Mouse (Mus musculus): ENCODE data around the gene Serpinb8. TPM values are rescaled to one million over a fixed set of nuclear protein-coding genes. Genes with fewer than 3 reads are reported as not detected.

Serpinb8 gene
- total RNA-seq (2021) = 1 to 10 TPM; 2.6 to 3.2 TPM

DNA sequence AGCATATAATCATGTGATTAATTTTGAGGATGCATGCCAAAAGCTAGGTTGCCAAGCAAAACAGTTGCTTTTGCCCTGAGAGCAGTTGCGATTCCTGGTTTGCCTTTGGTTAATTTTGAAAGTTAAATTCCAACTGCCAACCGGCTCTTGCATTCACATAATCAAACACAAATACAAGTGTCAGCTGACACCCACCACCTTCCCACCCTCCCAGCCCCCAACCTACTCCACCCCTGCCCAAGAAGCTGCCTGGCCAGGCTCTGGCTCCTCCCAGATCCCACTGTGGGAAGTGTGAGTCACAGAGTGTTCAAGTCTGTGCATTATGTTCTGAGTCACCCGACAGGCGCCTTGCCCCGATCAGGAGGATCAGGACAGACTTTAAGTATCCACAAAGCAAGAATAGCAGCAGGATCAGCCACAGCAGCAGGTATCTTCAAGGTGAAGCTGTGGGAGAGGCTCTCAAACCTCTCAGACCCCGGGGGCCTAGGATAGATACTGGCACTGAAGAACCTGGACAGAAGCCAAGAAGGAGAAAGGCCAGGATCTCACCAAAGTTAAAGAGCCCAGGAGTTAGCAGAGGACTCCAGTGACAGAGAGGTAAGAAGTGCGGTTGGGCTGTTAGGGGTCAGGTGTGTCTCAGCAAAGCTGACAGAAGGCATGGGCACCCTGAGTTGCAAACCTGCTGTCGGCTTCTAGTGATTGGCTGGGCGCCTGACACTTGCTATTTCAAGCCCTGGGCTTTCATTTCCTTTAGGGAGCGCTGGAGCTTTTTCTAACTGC is at the start of gene Serpinb8:
Gene Serpinb8, plus strand, starts transcription at position 316 of the 780 bp plus-strand sequence.
- peak; percentile 42 for DNase-seq (ENCODE audit: low spot score)
- intact Hi-C loops (cut with DNase I) = no loop called here

DNA sequence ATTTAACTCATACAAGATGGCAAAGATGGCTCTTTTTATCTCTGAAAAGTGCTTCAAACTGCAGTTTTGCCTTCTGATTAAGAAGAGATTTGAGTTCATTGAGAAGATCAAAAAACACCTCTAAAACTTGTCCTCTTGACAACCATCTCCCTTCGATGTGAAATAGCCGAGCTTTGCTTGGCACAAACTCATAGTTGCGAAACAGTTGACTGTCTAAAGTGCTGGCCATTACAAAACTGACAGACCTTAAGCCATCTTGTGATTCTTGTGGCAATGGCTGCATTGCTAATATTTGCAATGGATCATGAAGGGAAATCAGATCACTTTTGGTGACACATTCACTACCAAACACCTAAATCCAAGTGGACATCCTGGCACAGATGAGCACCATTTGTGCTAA is 30.3 kb upstream of the Serpinb8 start:
- no peak for DNase-seq (ENCODE audit: low spot score)
- intact Hi-C loops (cut with DNase I) = no loop called here

DNA sequence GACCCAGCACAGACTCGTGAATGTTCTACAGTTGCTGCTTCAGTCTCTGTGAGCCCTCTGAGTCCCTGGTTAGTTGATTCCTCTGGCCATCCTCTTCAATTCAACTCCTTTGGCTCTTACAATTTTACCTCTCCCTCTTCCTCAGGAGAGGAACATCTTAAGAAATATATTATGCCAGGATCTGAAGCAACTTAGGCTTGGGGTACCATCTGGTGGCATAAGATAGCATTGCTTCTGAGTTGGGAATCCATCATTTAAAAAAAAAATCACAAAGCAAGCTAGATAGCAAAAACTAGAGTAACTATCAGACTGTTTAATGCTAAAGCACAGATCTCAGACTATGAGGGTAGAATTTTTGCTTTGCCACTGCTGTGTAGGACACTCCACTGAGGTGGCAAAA is 27.7 kb upstream of the Serpinb8 start:
- intact Hi-C loops (cut with DNase I) = no loop called here
- no peak for DNase-seq (ENCODE audit: low spot score)

DNA sequence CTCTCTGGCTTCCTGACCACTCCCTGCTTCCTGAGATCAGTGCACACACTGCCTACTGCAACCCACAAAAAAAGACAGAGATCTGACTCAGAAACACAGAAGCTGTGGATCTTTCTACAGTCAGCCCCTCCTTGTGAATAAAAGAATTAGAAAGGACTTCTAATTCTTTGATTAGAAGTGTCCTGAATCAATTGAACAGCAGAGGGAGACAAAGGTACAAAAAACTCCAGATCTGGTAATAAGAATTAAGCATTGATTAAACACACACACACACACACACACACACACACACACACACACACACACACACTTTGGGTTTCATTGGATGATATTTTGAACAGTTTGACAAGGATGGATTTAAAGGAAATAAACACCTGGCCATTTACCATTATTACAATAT is 24.2 kb upstream of the Serpinb8 start:
- intact Hi-C loops (cut with DNase I) = no loop called here
- DNase-seq (ENCODE audit: low spot score) = no peak

DNA sequence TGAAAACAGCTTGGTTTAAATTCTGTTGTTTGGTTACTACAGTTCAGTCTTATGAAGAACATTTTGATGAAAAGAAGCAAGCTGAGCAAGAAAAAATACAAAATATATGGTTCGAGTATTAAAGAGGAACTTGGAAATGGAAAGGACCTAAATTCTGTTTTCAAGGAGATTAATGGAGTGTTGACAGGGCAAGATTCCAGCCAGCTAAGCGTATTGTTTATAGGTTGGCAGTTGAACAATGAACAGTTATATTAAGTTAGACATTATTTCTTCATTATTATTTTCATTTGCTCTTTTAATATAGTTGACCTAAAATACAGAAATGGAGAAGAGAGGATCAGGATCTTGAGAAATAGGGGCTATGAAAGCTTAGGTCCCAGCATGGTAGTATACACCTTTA is 13.7 kb upstream of the Serpinb8 start:
- intact Hi-C loops (cut with DNase I) = no loop called here
- no peak for DNase-seq (ENCODE audit: low spot score)

DNA sequence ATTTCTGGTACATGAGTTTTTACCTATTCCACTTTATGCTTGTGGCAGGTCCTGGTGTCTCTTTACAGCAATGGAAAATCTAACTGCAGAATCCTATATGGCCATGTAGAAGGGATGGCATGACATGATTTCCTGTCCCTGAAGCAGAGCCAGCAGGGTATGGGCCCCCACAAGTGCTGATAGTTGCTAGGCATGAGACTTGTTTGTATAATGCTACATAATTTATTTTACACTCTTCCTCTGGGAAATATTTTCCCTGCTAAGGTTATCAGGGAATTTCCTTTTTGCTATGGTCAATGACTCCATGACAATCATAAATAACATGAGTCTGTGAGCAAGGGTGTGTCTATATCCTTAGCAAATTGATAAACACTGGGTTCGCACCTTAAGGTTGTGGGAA is 12.3 kb upstream of the Serpinb8 start:
- DNase-seq (ENCODE audit: low spot score) = no peak
- intact Hi-C loops (cut with DNase I) = no loop called here

DNA sequence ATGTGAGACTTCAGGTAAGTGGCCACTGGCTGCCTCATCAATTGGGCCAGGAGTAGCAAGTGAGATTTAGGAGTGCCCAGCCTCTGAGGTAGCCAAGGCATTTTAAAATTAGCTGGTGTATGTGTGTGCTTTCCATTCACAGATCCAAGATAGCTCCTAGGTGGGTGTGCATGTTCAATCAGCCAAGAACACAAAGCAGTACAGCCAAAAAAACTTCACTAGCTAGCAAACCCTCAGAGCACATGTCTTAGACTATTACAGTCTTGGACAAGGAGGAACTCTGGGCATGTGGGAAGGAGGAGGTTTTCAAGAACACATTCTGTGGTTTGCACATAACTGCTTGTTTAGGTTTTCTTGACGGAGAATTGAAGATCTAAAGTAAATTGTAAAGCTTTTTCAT is 8.6 kb upstream of the Serpinb8 start:
- no peak for DNase-seq (ENCODE audit: low spot score)
- intact Hi-C loops (cut with DNase I) = no loop called here

DNA sequence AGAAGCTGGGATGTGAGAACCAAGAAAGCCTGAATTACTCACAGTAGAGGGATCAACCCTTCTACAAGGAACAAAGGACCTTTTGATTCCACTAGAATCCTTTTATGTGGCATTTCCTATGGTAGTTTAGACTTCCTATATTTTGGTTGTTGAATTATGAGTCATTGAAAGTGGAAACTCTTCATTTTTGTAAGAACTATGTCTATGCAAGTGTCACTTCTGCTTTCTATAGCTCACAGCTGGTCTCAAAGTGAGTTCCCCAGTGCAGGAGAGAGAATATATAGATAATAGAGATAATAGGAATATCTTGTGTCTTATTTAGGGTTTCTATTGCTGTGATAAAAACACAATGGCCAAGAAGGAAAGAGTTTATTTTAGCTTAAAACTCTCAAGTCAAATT is 6.9 kb upstream of the Serpinb8 start:
- intact Hi-C loops (cut with DNase I) = no loop called here
- DNase-seq (ENCODE audit: low spot score) = no peak

DNA sequence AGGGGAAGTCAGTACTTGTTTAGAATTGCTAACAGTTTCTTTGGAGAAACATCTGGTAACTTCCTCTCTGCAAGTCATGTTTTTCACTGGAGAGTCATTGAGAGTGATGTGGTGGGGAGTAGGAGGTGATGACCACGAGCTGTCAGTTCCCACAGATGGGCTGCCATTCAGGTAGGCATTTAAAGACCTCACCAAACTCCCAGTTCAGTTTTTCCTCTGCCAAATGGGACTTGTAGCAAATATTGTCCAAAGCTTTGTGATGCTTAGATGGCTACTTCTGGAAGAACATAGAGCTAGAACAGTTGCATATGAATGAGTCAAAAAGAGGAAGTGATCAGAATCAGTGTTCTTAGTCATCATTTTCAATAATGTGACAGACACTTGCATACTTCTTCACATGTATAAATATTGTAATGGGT is 5.8 kb upstream of the Serpinb8 start:
- no peak for DNase-seq (ENCODE audit: low spot score)
- intact Hi-C loops (cut with DNase I) = no loop called here

DNA sequence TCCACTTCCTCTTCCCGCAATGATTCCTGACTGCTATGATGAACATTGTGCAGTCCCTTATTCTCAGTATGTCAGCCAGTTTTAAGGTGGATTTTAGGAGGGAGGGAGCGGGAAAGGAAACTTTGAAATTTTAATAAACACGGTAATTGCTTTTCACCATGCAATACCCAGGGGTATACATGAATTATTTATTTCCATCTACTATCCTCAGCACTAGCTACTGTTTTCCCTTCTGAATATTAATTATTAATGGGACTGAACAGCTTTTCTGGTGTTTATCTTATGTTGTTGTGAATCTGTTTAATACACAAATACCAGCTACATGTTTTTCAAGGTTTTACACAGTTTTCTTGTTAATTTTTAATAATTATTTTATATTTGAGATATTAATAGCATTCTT is 4.9 kb upstream of the Serpinb8 start:
- DNase-seq (ENCODE audit: low spot score) = no peak
- intact Hi-C loops (cut with DNase I) = no loop called here

DNA sequence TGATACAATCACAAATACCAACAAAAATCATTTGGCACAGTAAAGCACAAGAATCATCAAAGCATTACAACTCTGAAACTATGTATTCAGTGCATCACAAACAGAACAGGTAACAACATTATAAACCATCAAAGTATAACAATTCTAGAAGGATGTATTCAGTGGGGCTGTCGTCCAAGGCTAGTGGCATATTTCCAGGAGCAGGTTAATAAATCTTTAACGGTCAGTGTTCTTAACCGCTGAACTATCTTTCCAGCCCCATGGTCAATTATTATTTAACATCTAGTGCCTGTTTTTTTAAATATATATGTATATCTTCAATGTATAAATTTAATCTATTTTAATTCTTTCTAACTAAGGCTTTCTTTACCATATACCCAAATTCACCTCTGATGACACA is 3.6 kb upstream of the Serpinb8 start:
- DNase-seq (ENCODE audit: low spot score) = no peak
- intact Hi-C loops (cut with DNase I) = no loop called here

DNA sequence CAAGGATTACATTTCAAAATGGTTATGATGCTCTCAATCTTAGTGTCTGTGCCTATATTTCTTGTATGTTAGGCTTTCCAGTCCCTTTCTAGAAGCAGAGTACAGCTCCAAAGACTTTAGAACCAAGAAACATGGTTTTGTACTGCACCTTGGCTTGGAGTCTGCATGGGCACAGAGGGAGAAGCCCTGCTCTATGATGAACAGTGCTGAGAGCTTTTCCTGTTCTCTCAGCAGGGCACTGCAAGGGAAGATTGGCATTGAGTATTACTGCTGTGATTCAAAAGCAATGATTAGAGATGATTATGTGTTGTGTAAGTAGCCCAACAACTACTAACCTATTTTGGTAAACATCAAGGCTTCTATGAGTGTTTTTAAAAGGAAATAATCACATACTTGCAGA is 1.6 kb upstream of the Serpinb8 start:
- intact Hi-C loops (cut with DNase I) = no loop called here

DNA sequence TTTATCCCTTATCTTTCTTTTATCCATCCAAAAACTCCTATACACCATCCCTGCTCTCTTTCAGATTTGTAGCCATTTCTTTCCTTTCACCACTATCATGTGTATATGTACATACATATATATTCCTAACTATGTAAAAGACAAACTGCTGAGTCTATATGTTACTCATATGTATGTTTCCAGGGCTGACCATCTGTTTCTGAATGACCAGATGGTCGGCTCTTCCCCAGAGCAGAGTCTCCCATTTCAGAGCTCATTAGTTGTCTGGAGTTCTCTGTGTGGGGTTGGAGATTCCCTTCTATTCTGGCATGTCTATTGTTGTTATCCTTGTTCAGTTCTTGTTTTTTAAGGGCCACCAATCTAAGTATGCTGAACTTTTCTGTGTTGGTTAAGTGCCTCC is 1.2 kb upstream of the Serpinb8 start:
- intact Hi-C loops (cut with DNase I) = no loop called here
- DNase-seq (ENCODE audit: low spot score) = no peak

More for the DNA sequence above, 1.6 kb upstream of the Serpinb8 start:
- DNase-seq (ENCODE audit: low spot score) = no peak

DNA sequence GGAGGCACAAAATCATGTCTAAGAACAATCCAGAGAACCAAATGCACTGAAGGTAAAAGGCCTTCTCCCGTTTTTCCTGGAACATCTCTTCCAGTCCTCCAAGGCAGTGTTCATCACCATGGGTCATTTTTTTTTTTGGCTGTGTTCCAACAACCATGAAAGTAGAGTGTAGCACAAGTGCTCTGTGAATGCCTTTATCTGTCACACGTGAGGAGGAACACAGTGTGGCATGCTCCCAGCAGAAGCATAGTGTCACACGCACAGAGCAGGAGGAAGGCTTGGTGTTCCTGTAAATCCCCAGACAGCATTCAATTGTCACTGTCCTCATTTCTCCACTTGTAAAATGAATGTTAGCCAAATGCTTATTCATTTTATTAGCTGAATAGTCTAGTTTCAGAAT is 2.8 kb downstream of the Serpinb8 start:
- no peak for DNase-seq (ENCODE audit: low spot score)
- intact Hi-C loops (cut with DNase I) = no loop called here

DNA sequence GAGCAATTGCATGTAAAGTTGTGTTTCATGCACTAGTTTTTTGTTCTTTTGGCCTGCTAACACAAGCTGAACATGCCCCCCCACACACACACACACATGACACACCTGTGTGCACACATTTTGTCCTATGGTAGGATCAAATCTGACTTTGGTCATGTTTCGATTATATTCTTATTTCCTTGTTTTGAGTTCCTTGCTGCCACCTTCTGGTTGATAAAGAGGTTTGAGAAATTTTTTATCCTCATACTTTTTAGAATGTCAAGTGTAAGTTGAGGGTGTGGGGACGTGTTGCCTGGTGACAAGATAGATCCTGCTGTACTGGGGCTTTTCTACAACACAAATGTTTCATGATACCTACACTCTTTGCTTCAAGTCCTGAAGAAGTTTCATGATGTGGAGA is 3.7 kb downstream of the Serpinb8 start:
- DNase-seq (ENCODE audit: low spot score) = no peak
- intact Hi-C loops (cut with DNase I) = no loop called here

DNA sequence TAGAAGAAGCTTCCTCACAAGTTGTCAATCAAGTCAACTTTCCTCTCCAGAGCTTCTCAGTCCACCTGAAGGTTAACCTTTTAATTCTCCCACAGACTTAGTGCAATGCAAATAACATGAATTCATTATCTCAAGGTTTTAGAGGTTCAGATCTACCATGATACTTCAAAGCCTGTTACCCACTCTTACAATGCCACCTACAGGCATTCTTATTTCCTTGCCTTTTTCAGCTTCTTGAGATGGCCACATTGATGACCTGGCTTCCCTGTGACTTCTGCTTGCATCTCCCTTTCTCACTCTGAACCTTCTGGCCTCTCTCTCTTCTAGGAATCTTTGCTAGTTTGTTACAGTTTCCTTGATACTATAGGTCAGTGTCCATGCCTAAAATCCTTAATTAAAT is 7.1 kb downstream of the Serpinb8 start:
- intact Hi-C loops (cut with DNase I) = loop anchor here (5.0 kb wide), 1 partner anchor 355 kb away; no protein-coding TSS in a partner anchor
- no peak for DNase-seq (ENCODE audit: low spot score)

DNA sequence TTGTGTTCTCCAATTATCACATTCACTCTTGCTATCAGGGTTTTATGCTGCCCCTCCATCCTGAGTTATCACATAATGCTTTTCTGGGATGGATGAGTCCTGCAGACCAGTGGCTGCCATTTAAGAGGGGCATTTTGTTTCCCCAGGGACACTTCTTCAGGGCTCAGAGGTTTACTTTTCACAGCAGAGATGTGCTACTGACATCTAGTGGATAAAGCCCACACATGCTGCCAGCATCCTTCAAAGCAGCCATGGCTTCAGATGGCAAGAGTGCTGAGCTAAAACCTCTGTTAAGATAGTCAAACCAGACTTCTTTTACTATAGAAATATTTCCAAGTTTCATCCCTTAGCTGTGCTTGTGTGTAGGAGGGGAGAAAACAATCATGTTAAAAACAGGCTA is 8.7 kb downstream of the Serpinb8 start:
- intact Hi-C loops (cut with DNase I) = loop anchor here (5.0 kb wide), 1 partner anchor 356 kb away; no protein-coding TSS in a partner anchor

DNA sequence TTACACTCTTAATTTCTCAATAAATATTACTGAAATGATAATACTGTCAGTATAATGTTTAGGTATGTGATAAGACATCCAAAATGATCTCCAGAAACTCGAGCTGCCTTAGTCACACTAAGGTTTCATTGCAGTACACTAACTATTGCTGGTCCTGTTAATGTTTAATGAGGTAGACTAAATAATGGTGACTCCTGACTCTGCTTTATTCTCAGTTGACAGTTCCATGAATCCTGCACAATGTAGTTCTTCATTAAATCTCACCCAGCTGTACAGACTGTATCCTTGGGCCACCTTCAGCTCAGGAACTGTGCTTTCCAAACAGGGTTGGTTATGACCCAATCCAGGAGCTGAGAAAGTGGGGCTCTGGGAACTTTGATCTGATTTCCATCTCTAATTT is 19.1 kb downstream of the Serpinb8 start:
- intact Hi-C loops (cut with DNase I) = no loop called here
- no peak for DNase-seq (ENCODE audit: low spot score)

More for the DNA sequence above, 8.7 kb downstream of the Serpinb8 start:
- DNase-seq (ENCODE audit: low spot score) = no peak

DNA sequence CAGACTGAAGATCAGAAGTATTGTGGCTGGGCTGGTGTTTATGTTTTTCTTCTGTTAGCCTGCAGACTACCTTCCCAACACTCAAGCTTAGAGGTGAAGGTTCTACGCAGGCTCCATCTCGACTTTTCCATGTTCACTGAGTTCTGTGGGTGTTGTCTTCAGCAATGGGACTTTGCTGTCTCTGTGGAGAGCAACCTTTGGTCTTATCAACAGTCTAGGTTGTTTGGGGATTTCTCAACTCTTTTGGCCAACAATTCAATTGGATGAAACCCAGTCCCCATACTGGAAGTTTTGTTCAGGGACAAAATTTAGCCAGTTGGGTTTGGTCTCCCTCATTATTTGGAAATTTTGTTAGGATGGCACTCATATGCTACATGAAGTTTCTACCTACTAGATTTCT is 24.3 kb downstream of the Serpinb8 start:
- no peak for DNase-seq (ENCODE audit: low spot score)
- intact Hi-C loops (cut with DNase I) = no loop called here

DNA sequence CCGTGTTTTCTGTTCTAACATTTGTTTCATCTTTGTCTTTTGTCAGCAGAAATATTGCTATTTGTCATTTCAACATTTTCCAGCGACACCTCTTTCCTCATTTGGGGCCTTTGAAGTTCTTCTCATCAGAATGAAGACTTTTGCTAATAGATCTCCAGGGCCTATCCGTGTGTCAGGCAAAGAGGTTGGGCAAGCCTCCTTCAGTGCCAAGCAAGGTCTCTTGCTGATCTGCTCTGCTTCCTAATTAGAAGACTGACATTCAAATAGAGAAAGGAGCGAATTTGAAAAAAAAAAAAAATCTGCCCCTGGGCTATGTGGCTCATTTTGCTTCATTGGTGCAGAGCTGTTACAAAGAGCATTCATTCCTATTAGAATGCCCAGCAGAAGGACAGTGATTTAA is 32.2 kb downstream of the Serpinb8 start:
- intact Hi-C loops (cut with DNase I) = no loop called here
- no peak for DNase-seq (ENCODE audit: low spot score)

DNA sequence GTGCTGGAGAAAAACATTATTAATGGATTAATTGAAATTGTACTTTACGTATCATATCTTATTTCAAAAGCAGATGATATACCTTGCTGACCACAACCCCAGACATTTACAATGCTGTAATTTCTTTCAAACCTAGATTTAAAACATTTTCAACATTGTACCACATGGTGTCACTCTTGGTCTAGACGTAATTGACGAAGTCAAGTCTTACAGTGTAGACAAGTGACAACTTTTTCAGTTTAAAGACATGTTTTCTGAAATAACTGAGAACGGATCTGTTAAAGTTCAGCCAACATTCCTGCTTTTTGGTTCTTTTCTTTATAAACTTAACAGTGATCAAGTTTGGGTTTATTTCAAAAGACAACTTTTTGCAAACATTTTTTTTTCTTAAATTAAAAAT is 46.1 kb downstream of the Serpinb8 start:
- DNase-seq (ENCODE audit: low spot score) = no peak
- intact Hi-C loops (cut with DNase I) = loop anchor here (5.0 kb wide), 1 partner anchor 1191 kb away; no protein-coding TSS in a partner anchor

DNA sequence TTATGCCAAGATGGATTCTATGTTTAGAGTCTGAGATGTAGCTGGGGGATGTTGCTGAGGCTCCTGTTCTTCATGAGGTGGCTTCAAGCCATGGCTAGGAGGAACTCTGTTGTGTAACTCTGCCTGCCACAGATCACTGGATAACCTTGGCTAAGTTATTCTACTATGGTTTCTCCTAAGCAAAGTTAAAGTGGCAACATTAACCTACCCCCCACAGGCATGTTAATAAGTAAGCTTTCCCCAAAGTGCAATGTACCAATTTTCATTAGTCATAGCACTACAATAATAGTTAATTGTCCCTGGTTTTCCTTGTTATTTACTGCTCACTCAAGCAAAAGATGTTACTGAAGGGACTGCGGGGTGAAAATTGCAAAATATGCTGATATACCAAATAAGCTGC is 48.2 kb downstream of the Serpinb8 start:
- no peak for DNase-seq (ENCODE audit: low spot score)
- intact Hi-C loops (cut with DNase I) = loop anchor here (5.0 kb wide), 1 partner anchor 1189 kb away; no protein-coding TSS in a partner anchor

Data from heart, postnatal 25 days (tissue).